Mouse (Mus musculus): ENCODE measurements around the gene Ccr7. TPM values are rescaled to one million over a fixed set of nuclear protein-coding genes. Genes with fewer than 3 reads are reported as not detected.

Ccr7 gene
- 0.12 and 0.39 TPM in 2 replicates for polyA plus RNA-seq (2012; rRNA removed)

DNA sequence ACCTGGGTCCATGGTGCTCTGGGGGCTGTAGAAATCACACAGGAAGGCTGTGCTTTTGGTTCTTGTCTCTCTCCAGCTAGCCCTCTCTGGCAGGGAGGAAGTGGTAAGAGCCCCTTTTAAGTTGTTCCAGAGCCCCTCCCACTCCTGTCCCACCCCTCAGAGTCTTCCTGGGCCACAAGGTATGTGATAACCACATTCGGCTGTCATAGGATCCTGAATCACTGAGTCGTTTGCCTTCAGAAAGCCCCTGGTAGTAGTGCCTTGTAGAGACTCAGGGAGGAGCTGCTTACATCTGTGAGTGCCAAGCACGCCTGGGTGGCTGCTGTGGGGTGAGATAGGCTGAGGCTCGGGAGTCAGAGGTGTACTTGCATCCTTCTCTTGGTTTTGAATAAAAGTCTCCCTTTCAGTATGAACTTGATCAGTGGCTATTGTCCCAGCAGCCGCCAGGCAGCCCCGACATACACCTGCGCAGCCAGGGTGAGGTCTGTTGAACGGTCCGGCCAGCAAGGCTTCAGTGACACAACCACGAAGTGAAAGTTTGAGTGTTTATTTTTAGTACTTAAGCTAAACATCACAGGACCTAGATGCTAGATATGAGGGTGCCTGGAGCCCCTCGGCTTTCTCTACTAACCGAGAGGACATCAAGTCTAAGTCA, at the start of gene Ccr7:
Ccr7 (minus strand) TSS at position 91 of the 655 bp plus-strand sequence.

Other genes starting within 250 kb of the Ccr7 start
- gene Cdc6, start 247.3 kb downstream of the Ccr7 start, polyA plus RNA-seq (2012; rRNA removed) = 24.9 and 35.6 TPM in 2 replicates
- gene Rara, start 227.3 kb downstream of the Ccr7 start, polyA plus RNA-seq (2012; rRNA removed) = 13.0 and 30.0 TPM in 2 replicates
- 0.41 and 0.52 TPM in 2 replicates for gene Gjd3, start 172.1 kb downstream of the Ccr7 start, polyA plus RNA-seq (2012; rRNA removed)
- gene Top2a, start 130.9 kb downstream of the Ccr7 start, polyA plus RNA-seq (2012; rRNA removed) = 315 and 457 TPM in 2 replicates
- 298 and 390 TPM in 2 replicates for gene Igfbp4, start 113.8 kb downstream of the Ccr7 start, polyA plus RNA-seq (2012; rRNA removed)
- gene Tns4, start 65.8 kb downstream of the Ccr7 start, polyA plus RNA-seq (2012; rRNA removed) = 0.41 and 0.91 TPM in 2 replicates
- 429 and 695 TPM in 2 replicates for gene Smarce1, start 75.9 kb upstream of the Ccr7 start, polyA plus RNA-seq (2012; rRNA removed)
- 0.22 and 0.40 TPM in 2 replicates for gene Krt222, start 89.0 kb upstream of the Ccr7 start, polyA plus RNA-seq (2012; rRNA removed)
- 0.31 TPM in 1 of 2 replicates, not detected in the other for gene Krt24, start 130.2 kb upstream of the Ccr7 start, polyA plus RNA-seq (2012; rRNA removed)
- 0.02 and 0.07 TPM in 2 replicates for gene Krt25, start 167.9 kb upstream of the Ccr7 start, polyA plus RNA-seq (2012; rRNA removed)
- gene Krt26, start 182.9 kb upstream of the Ccr7 start, polyA plus RNA-seq (2012; rRNA removed) = 0.12 and 0.25 TPM in 2 replicates
- gene Krt27, start 196.0 kb upstream of the Ccr7 start, polyA plus RNA-seq (2012; rRNA removed) = 0.02 TPM in 1 of 2 replicates, not detected in the other
- 0.24 and 0.30 TPM in 2 replicates for gene Krt28, start 219.8 kb upstream of the Ccr7 start, polyA plus RNA-seq (2012; rRNA removed)
- 5.6 and 10.6 TPM in 2 replicates for gene Krt10, start 234.3 kb upstream of the Ccr7 start, polyA plus RNA-seq (2012; rRNA removed)